Comparison of ENCODE assay signal across 8 mouse cellular contexts in the genomic region with DNA sequence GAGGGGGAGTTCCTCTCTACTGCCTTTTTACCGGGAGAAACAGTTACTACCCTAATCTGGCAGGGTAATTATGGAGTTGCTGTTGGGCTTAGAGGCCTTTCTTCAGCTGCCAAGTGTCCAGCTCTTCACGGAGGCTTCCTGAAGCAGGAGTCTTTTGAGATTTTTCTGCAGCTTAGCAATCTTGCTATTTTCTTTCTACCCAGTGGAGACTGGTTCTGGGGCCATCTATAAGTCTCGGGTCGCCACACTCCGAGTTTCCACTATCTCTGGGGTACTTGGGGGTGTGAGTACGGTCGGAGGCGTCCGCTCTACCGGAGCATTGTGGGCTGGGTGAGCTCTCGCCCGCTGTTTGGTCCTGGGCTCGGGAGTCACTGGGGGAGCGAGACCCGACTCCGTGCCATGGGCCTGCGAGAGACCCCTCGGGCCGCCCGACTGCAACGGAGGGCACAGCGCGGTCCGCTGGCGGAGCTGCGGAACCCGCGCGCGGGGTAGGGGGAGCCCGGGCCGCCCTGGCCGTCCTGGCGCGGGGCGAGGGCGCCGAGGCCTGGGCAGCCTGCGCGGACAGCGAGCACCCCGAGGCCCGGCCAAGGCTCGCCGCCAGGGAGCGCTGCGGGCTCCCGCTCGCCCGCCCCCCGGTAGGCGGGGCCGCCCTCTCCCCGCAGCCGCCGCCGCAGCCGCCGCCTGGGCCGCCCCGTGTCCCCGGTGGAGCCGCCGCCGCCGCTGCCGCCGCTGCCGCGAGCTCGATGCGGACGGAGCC. TPM values are rescaled to one million over a fixed set of nuclear protein-coding genes. Genes with fewer than 3 reads are reported as not detected.
DNase-seq lines count a peak whose midpoint lies in the region; ATAC-seq lines count a peak whose summit lies in the region.

A gene (plus strand): TSS at position 661 of the 757 bp plus-strand sequence.

- no peaks in the 10 kb centered on the region for H3K27me3 ChIP-seq in embryonic facial prominence, embryonic 11.5 days (ENCODE audit: control insufficient read depth, insufficient read depth, low read length)
- H3K27me3 ChIP-seq in limb, embryonic 13.5 days, result no peaks in the 10 kb centered on the region
- H3K27me3 ChIP-seq in midbrain, embryonic 15.5 days (replicated peaks), result no peaks in the 10 kb centered on the region

- under 1% methylated on average over 71 of the region's 73 CpGs for WGBS in embryonic facial prominence, embryonic 11.5 days
- under 1% methylated on average over 67 of the region's 73 CpGs for WGBS in limb, embryonic 13.5 days
- under 1% methylated on average over 50 of the region's 73 CpGs for WGBS in midbrain, embryonic 15.5 days

- no peaks in the 10 kb centered on the region for H3K9me3 ChIP-seq in embryonic facial prominence, embryonic 11.5 days (replicated peaks; ENCODE audit: control insufficient read depth, low read length)
- no peaks in the 10 kb centered on the region for H3K9me3 ChIP-seq in limb, embryonic 13.5 days
- no peaks in the 10 kb centered on the region for H3K9me3 ChIP-seq in midbrain, embryonic 15.5 days

- ATAC-seq in embryonic facial prominence, embryonic 11.5 days (replicated peaks; ENCODE audit: insufficient number of reproducible peaks, low FRiP score, low TSS enrichment, low read depth), result peak; percentile 91
- ATAC-seq in limb, embryonic 13.5 days (ENCODE audit: low FRiP score, low read depth), result peak; percentile 88
- ATAC-seq in midbrain, embryonic 15.5 days (replicated peaks), result peak; percentile 89

- peak within 1 kb of the TSS; percentile 82 for H3K4me2 ChIP-seq in embryonic facial prominence, embryonic 11.5 days (ENCODE audit: low read depth, low read length)
- H3K4me2 ChIP-seq in limb, embryonic 13.5 days (replicated peaks), result peak within 1 kb of the TSS; percentile 85
- H3K4me2 ChIP-seq in midbrain, embryonic 15.5 days, result peak within 1 kb of the TSS; percentile 71

- peak; percentile 84 for DNase-seq in 3134 (ENCODE audit: extremely low read depth, insufficient read length, low spot score)
- DNase-seq in adrenal gland, postnatal 14 days, result peak; percentile 94
- DNase-seq in embryonic facial prominence, embryonic 11.5 days (ENCODE audit: low spot score), result peak; percentile 89
- DNase-seq in heart, adult 18-20 months, result peak; percentile 87 to 92
- peak; percentile 91 for DNase-seq in kidney, adult 18-20 months
- peak; percentile 91 to 93 for DNase-seq in spleen, postnatal 10 days (ENCODE audit: low spot score in 2 of 2)

- H3K27ac ChIP-seq in embryonic facial prominence, embryonic 11.5 days (replicated peaks; ENCODE audit: low read depth, low read length), result peak within 1 kb of the TSS; percentile 92
- H3K27ac ChIP-seq in limb, embryonic 13.5 days, result peak within 1 kb of the TSS; percentile 98
- peak within 1 kb of the TSS; percentile 97 for H3K27ac ChIP-seq in midbrain, embryonic 15.5 days

- peak within 1 kb of the TSS; percentile 99 for H3K4me3 ChIP-seq in embryonic facial prominence, embryonic 11.5 days (ENCODE audit: low read depth, low read length)
- peak within 1 kb of the TSS; percentile 91 for H3K4me3 ChIP-seq in limb, embryonic 13.5 days
- H3K4me3 ChIP-seq in midbrain, embryonic 15.5 days, result peak within 1 kb of the TSS; percentile 70

- peaks cover 4% of the 10 kb centered on the region; the same call in 1 of the 2 replicates for H3K4me1 ChIP-seq in embryonic facial prominence, embryonic 11.5 days (ENCODE audit: control insufficient read depth, insufficient read depth, low read length)
- H3K4me1 ChIP-seq in limb, embryonic 13.5 days, result peaks cover 18% of the 10 kb centered on the region
- H3K4me1 ChIP-seq in midbrain, embryonic 15.5 days, result peaks cover 27% of the 10 kb centered on the region

- H3K36me3 ChIP-seq in embryonic facial prominence, embryonic 11.5 days (replicated peaks; ENCODE audit: control insufficient read depth, insufficient read depth, low read depth, low read length), result peaks cover 11% of the 10 kb centered on the region
- H3K36me3 ChIP-seq in limb, embryonic 13.5 days, result peaks cover 33% of the 10 kb centered on the region
- peaks cover 11% of the 10 kb centered on the region for H3K36me3 ChIP-seq in midbrain, embryonic 15.5 days (replicated peaks)

- H3K9ac ChIP-seq in embryonic facial prominence, embryonic 11.5 days (replicated peaks; ENCODE audit: low read length), result peak within 1 kb of the TSS; percentile 100
- H3K9ac ChIP-seq in limb, embryonic 13.5 days, result peak within 1 kb of the TSS; percentile 99
- H3K9ac ChIP-seq in midbrain, embryonic 15.5 days, result peak within 1 kb of the TSS; percentile 86

RNA-seq across cellular contexts. Expression of the gene that starts here (rescaled TPM):
- 66.7 and 66.9 TPM in 2 replicates for total RNA-seq in adrenal gland, postnatal 14 days (2021)
- 9.3 and 10.4 TPM in 2 replicates for polyA plus RNA-seq in embryonic facial prominence, embryonic 11.5 days (2014; fragmentation: Nextera tagmentation; extraction: Ambion mirVana)
- 10 to 100 TPM; 38.1 to 40.3 TPM for total RNA-seq in heart, adult 18-20 months (2021)
- polyA plus RNA-seq in limb, embryonic 13.5 days (2015; fragmentation: Nextera tagmentation; extraction: Ambion mirVana), result 11.7 and 12.9 TPM in 2 replicates
- 15.0 and 15.6 TPM in 2 replicates for polyA plus RNA-seq in midbrain, embryonic 15.5 days (2015; fragmentation: Nextera tagmentation; extraction: Ambion mirVana)

Comparison
In these comparisons a context has a peak if more than half of its experiments do, and no peak if none do; other contexts are left out.
1. Peak in every context shown above with its lines: DNase-seq, ATAC-seq, H3K4me3 ChIP-seq and H3K27ac ChIP-seq.